Mouse (Mus musculus): ENCODE data around the gene Zfp281. TPM values are rescaled to one million over a fixed set of nuclear protein-coding genes. Genes with fewer than 3 reads are reported as not detected.

Gene Zfp281
- polyA plus RNA-seq, 2 experiments = 2.9 to 6.7 TPM

- no peak for DNase-seq (ENCODE audit: low read depth in 3 of 3, low spot score in 3 of 3)
- Histone ChIP-seq H3K4me1 (replicated peaks; ENCODE audit: control insufficient read depth in 2 of 2, insufficient read depth in 2 of 2, low read length in 1 of 2) (peaks cover 0 to 9% of the 10 kb centered on the region in 2 experiments; a peak in 2 of 4 replicates), H3K27ac (no peak overlapping the region), H3K9me3 (ENCODE audit: control insufficient read depth, low read length) (no peaks in the 10 kb centered on the region), H3K36me3 (replicated peaks; ENCODE audit: control insufficient read depth, insufficient read depth, low read depth) (no peaks in the 10 kb centered on the region), H3K4me3 (ENCODE audit: insufficient read depth in 1 of 2, low read depth in 2 of 2, low read length in 2 of 2) (no peak overlapping the region), H3K4me2 (ENCODE audit: low read depth) (no peak overlapping the region), H3K9ac (replicated peaks) (no peak overlapping the region), H3K27me3 (ENCODE audit: control insufficient read depth, insufficient read depth, low read length) (no peaks in the 10 kb centered on the region; the same call in 1 of the 2 replicates)
- no peak for TF ChIP-seq EP300 (IDR thresholded peaks at IDR 0.05; ENCODE audit: low read depth)
- no peak for TF ChIP-seq CTCF (IDR thresholded peaks at IDR 0.05; ENCODE audit: low read depth)
- WGBS (ENCODE audit: insufficient replicate concordance) = 31% methylated on average over 8 of the region's 8 CpGs
- ATAC-seq (ENCODE audit: insufficient read depth) = no peak
Observed at GRCm38 (mm10) chr1:136581841-136582240, 42.9 kb upstream of the Zfp281 start.

GRCm38 (mm10) chr1:136587761-136588405 lies 36.8 kb upstream of the Zfp281 start:
- DNase-seq (ENCODE audit: low read depth in 3 of 3, low spot score in 3 of 3) (no peak), ATAC-seq (ENCODE audit: insufficient read depth) (no peak)
- H3K27me3 ChIP-seq (ENCODE audit: control insufficient read depth, insufficient read depth, low read length) = no peaks in the 10 kb centered on the region
- H3K4me2 ChIP-seq (ENCODE audit: low read depth) = no peak overlapping the region
- no peaks in the 10 kb centered on the region for H3K9me3 ChIP-seq (ENCODE audit: control insufficient read depth, low read length)
- no peak overlapping the region for H3K9ac ChIP-seq (replicated peaks)
- H3K4me1 ChIP-seq (replicated peaks; ENCODE audit: control insufficient read depth in 2 of 2, insufficient read depth in 2 of 2, low read length in 1 of 2) = no peaks in the 10 kb centered on the region
- 66% methylated on average over 13 of the region's 13 CpGs for WGBS (ENCODE audit: insufficient replicate concordance)
- H3K36me3 ChIP-seq (replicated peaks; ENCODE audit: control insufficient read depth, insufficient read depth, low read depth) = no peaks in the 10 kb centered on the region
- no peak overlapping the region for H3K4me3 ChIP-seq (ENCODE audit: insufficient read depth in 1 of 2, low read depth in 2 of 2, low read length in 2 of 2)
- no peak for TF ChIP-seq EP300 (IDR thresholded peaks at IDR 0.05; ENCODE audit: low read depth)
- TF ChIP-seq CTCF (IDR thresholded peaks at IDR 0.05; ENCODE audit: low read depth) = no peak
- H3K27ac ChIP-seq = no peak overlapping the region

- H3K4me2 ChIP-seq (ENCODE audit: low read depth) = no peak overlapping the region
- H3K9ac ChIP-seq (replicated peaks) = no peak overlapping the region
- H3K9me3 ChIP-seq (ENCODE audit: control insufficient read depth, low read length) = no peaks in the 10 kb centered on the region
- no peak overlapping the region for H3K27ac ChIP-seq
- no peaks in the 10 kb centered on the region for H3K36me3 ChIP-seq (replicated peaks; ENCODE audit: control insufficient read depth, insufficient read depth, low read depth)
- DNase-seq (ENCODE audit: low read depth in 3 of 3, low spot score in 3 of 3) (no peak), ATAC-seq (ENCODE audit: insufficient read depth) (no peak)
- no peaks in the 10 kb centered on the region for H3K27me3 ChIP-seq (ENCODE audit: control insufficient read depth, insufficient read depth, low read length)
- no peak for TF ChIP-seq EP300 (IDR thresholded peaks at IDR 0.05; ENCODE audit: low read depth)
- TF ChIP-seq CTCF (IDR thresholded peaks at IDR 0.05; ENCODE audit: low read depth) = no peak
- H3K4me3 ChIP-seq (ENCODE audit: insufficient read depth in 1 of 2, low read depth in 2 of 2, low read length in 2 of 2) = no peak overlapping the region
- 20% methylated on average over 9 of the region's 9 CpGs for WGBS (ENCODE audit: insufficient replicate concordance)
- H3K4me1 ChIP-seq (replicated peaks; ENCODE audit: control insufficient read depth in 2 of 2, insufficient read depth in 2 of 2, low read length in 1 of 2) = no peaks in the 10 kb centered on the region
Observed at GRCm38 (mm10) chr1:136588908-136589307, 35.8 kb upstream of the Zfp281 start.

- Histone ChIP-seq H3K27me3 (ENCODE audit: control insufficient read depth, insufficient read depth, low read length) (no peaks in the 10 kb centered on the region), H3K4me2 (ENCODE audit: low read depth) (no peak overlapping the region), H3K9ac (replicated peaks) (no peak overlapping the region), H3K4me1 (replicated peaks; ENCODE audit: control insufficient read depth in 2 of 2, insufficient read depth in 2 of 2, low read length in 1 of 2) (no peaks in the 10 kb centered on the region), H3K27ac (no peak overlapping the region), H3K9me3 (ENCODE audit: control insufficient read depth, low read length) (no peaks in the 10 kb centered on the region), H3K36me3 (replicated peaks; ENCODE audit: control insufficient read depth, insufficient read depth, low read depth) (no peaks in the 10 kb centered on the region), H3K4me3 (ENCODE audit: insufficient read depth in 1 of 2, low read depth in 2 of 2, low read length in 2 of 2) (no peak overlapping the region)
- no peak for TF ChIP-seq CTCF (IDR thresholded peaks at IDR 0.05; ENCODE audit: low read depth)
- TF ChIP-seq EP300 (IDR thresholded peaks at IDR 0.05; ENCODE audit: low read depth) = no peak
- DNase-seq (ENCODE audit: low read depth in 3 of 3, low spot score in 3 of 3) = no peak
- ATAC-seq (ENCODE audit: insufficient read depth) = no peak
- 63% methylated on average over 2 of the region's 2 CpGs for WGBS (ENCODE audit: insufficient replicate concordance)
Observed at GRCm38 (mm10) chr1:136592741-136593140, 32.0 kb upstream of the Zfp281 start.

GRCm38 (mm10) chr1:136594235-136594850 lies 30.4 kb upstream of the Zfp281 start:
- Histone ChIP-seq H3K36me3 (replicated peaks; ENCODE audit: control insufficient read depth, insufficient read depth, low read depth) (no peaks in the 10 kb centered on the region), H3K4me1 (replicated peaks; ENCODE audit: control insufficient read depth in 2 of 2, insufficient read depth in 2 of 2, low read length in 1 of 2) (no peaks in the 10 kb centered on the region), H3K27ac (no peak overlapping the region), H3K27me3 (ENCODE audit: control insufficient read depth, insufficient read depth, low read length) (no peaks in the 10 kb centered on the region), H3K9me3 (ENCODE audit: control insufficient read depth, low read length) (no peaks in the 10 kb centered on the region), H3K9ac (replicated peaks) (no peak overlapping the region), H3K4me3 (ENCODE audit: insufficient read depth in 1 of 2, low read depth in 2 of 2, low read length in 2 of 2) (no peak overlapping the region), H3K4me2 (ENCODE audit: low read depth) (no peak overlapping the region)
- TF ChIP-seq CTCF (IDR thresholded peaks at IDR 0.05; ENCODE audit: low read depth) = no peak
- no peak for TF ChIP-seq EP300 (IDR thresholded peaks at IDR 0.05; ENCODE audit: low read depth)
- no peak for ATAC-seq (ENCODE audit: insufficient read depth)
- 61% methylated on average over 5 of the region's 5 CpGs for WGBS (ENCODE audit: insufficient replicate concordance)
- DNase-seq (ENCODE audit: low read depth in 3 of 3, low spot score in 3 of 3) = no peak

All from liver, embryonic 14.5 days (tissue).